Mouse (Mus musculus) lung, embryonic 14.5 days (tissue): Measurements from ENCODE around the gene Hbq1b. TPM values are rescaled to one million over a fixed set of nuclear protein-coding genes. Genes with fewer than 3 reads are reported as not detected.

ENCODE experiments used
- ATAC-seq: fragments of 200-750 bp; cut with Nextera tagmentation; 2 replicates; pipeline ENCODE4 v1.8.0; 2017; ENCODE audit warnings: mild to moderate bottlenecking, moderate TSS enrichment, moderate library complexity; ENCODE audit not compliant: insufficient read depth
- DNase-seq: peaks from one replicate; pipeline ENCODE4 v3.0.0-alpha.2; 2015
- H3K27ac ChIP-seq: fragments of 300-500 bp; sonication (generic); 2 replicates; pipeline ENCODE4 v1.5.1; 2014; ENCODE audit warnings: low read depth, mild to moderate bottlenecking, moderate library complexity
- H3K27me3 ChIP-seq: fragments of 300-500 bp; sonication (generic); 2 replicates; pipeline ENCODE4 v1.6.1; 2014; ENCODE audit warnings: low read length, control low read depth; ENCODE audit not compliant: insufficient read depth
- H3K36me3 ChIP-seq: fragments of 300-500 bp; sonication (generic); 2 replicates; pipeline ENCODE4 v1.6.1; 2014; ENCODE audit warnings: control low read depth; ENCODE audit not compliant: insufficient read depth
- H3K4me1 ChIP-seq: fragments of 300-500 bp; sonication (generic); 2 replicates; pipeline ENCODE4 v1.6.1; 2014; ENCODE audit warnings: antibody characterized with exemption, control low read depth; ENCODE audit not compliant: insufficient read depth
- H3K4me2 ChIP-seq: fragments of 300-500 bp; sonication (generic); 2 replicates; pipeline ENCODE4 v1.6.1; 2014; ENCODE audit warnings: mild to moderate bottlenecking
- H3K4me3 ChIP-seq: fragments of 300-500 bp; sonication (generic); 2 replicates; pipeline ENCODE4 v1.5.1; 2014; ENCODE audit warnings: low read depth, low read length
- H3K9ac ChIP-seq: fragments of 300-500 bp; sonication (generic); 2 replicates; pipeline ENCODE4 v1.6.1; 2014
- H3K9me3 ChIP-seq: fragments of 300-500 bp; sonication (generic); 2 replicates; pipeline ENCODE4 v1.6.1; 2016; ENCODE audit warnings: low read depth, low read length, control low read depth
- CTCF ChIP-seq: IDR thresholded peaks from 2 replicates; pipeline ENCODE4 v1.5.1; 2016; ENCODE audit warnings: antibody characterized with exemption, low read depth
- WGBS: fragments of 180-500 bp; shearing (Covaris S2); extraction: QIAGEN DNeasy Blood & Tissue Kit; methylation state at CpG from one replicate; pipeline ENCODE4 v1.1.7; 2014; 5-methylcytosine and 5-hydroxymethylcytosine counted together
- polyA plus RNA-seq: library from polyadenylated mRNA; unstranded; fragments of >200 nt; fragmentation: Nextera tagmentation; extraction: Ambion mirVana; gene quantifications from 2 replicates; pipeline ENCODE4 v1.2.1, GENCODE M21; 2014

Hbq1b gene
- polyA plus RNA-seq, 1 experiment from 2014 or later = 2.1 TPM

DNA sequence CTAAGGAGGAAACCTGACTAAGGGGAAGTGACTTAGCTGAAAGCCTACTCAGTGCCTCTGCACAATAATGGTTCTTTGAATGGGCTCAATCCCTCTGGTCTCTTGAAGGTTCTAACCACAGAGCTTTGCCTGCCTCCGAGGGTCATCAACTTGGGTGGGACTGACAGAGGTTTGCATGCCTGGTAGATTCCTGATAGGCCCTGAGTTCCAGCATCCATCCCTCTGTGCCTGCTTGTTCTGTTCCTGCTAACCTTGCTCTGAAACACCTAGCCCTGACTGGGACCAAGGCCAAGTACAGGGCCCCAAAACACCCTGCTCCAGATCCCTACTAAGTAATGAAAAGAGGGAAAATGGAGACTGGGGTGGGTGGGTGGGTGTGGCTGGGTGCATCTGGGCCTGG, 16.7 kb downstream of the Hbq1b start:
- Histone ChIP-seq H3K4me2 (no peak overlapping the region), H3K36me3 (no peaks in the 10 kb centered on the region), H3K27me3 (0 out of 2 replicates have a peak, but pooled peaks cover 6% of the 10 kb centered on the region), H3K27ac (no peak overlapping the region), H3K9me3 (no peaks in the 10 kb centered on the region), H3K4me3 (no peak overlapping the region), H3K4me1 (no peaks in the 10 kb centered on the region; the same call in 1 of the 2 replicates), H3K9ac (no peak overlapping the region)
- 82% methylated on average over 1 of the region's 1 CpGs for WGBS
- ATAC-seq (no peak), DNase-seq (no peak)
- no peak for TF ChIP-seq CTCF

DNA sequence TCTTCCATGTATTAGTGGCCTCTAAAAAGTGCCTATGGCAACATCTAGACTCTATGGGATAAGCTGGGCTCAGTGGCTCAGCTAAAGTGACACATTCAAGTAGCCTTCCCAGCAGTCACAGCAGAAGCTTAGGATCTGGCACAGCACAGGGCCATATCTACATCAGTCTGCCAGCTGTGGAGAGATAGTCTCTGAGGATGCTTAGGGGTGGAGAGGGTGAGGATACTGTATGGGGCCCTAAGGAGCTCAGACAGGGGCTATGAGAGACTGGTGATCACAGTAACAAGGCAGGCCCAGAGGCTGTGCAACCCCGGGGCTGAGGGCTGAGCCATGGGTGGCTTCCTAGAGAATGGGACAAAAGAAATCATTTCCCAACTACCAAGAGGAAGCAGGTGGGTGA, 20.2 kb downstream of the Hbq1b start:
- no peak overlapping the region for H3K9ac ChIP-seq
- no peak overlapping the region for H3K4me2 ChIP-seq
- WGBS = 86% methylated on average over 1 of the region's 1 CpGs
- DNase-seq = no peak
- no peak for TF ChIP-seq CTCF
- H3K4me3 ChIP-seq = no peak overlapping the region
- ATAC-seq = no peak
- no peak overlapping the region for H3K27ac ChIP-seq
- H3K9me3 ChIP-seq = no peaks in the 10 kb centered on the region
- H3K36me3 ChIP-seq = no peaks in the 10 kb centered on the region
- no peaks in the 10 kb centered on the region; the same call in 1 of the 2 replicates for H3K4me1 ChIP-seq
- H3K27me3 ChIP-seq = no peaks in the 10 kb centered on the region

DNA sequence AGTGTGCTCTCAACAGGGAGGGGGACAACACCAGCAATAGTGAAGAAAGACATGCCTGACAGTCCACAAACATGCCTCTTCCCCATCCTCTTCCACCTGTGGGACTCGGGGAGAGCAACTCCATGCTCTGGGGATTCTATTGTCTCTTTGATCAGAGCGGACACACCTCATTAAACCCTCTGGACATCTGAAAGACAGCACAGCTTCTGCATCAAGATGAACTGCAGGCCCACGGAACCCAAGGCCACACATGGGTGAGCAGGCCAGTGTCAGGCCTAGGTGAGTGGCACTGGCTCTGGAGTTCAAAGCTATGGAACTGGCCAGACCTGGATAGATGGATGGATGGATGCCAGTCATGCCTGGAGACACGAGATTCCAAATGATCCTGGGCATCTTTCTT, 22.7 kb downstream of the Hbq1b start:
- Histone ChIP-seq H3K27ac (no peak overlapping the region), H3K9me3 (no peaks in the 10 kb centered on the region), H3K36me3 (no peaks in the 10 kb centered on the region), H3K9ac (no peak overlapping the region), H3K4me3 (no peak overlapping the region), H3K27me3 (no peaks in the 10 kb centered on the region), H3K4me2 (no peak overlapping the region), H3K4me1 (no peaks in the 10 kb centered on the region; the same call in 1 of the 2 replicates)
- no peak for TF ChIP-seq CTCF
- ATAC-seq = no peak
- WGBS = 60% methylated on average over 4 of the region's 4 CpGs
- no peak for DNase-seq

DNA sequence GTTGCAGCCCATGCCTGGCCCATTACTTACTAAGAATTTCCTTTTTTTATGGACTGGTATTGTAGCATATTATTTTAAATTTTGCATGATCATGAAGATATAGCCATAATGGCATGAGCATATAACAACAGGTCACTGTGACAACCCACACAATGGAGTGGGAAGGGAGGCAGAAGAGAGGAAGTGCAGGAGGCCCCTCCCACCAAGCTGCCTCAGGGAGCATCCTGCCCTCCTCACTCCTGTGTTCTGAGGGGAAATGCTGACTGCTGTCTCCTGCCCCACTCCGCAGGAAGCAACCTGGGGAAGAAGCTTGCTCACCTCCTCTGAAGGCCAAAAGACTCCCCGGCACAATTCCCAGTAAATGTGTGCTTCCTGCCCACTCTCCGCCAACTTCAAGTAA, 23.2 kb downstream of the Hbq1b start:
- H3K9ac ChIP-seq = no peak overlapping the region
- H3K9me3 ChIP-seq = no peaks in the 10 kb centered on the region
- DNase-seq (no peak), ATAC-seq (no peak)
- no peak overlapping the region for H3K4me2 ChIP-seq
- H3K27me3 ChIP-seq = no peaks in the 10 kb centered on the region
- TF ChIP-seq CTCF = no peak
- H3K4me1 ChIP-seq = no peaks in the 10 kb centered on the region; the same call in 1 of the 2 replicates
- no peaks in the 10 kb centered on the region for H3K36me3 ChIP-seq
- no peak overlapping the region for H3K27ac ChIP-seq
- WGBS = 69% methylated on average over 3 of the region's 3 CpGs
- H3K4me3 ChIP-seq = no peak overlapping the region

DNA sequence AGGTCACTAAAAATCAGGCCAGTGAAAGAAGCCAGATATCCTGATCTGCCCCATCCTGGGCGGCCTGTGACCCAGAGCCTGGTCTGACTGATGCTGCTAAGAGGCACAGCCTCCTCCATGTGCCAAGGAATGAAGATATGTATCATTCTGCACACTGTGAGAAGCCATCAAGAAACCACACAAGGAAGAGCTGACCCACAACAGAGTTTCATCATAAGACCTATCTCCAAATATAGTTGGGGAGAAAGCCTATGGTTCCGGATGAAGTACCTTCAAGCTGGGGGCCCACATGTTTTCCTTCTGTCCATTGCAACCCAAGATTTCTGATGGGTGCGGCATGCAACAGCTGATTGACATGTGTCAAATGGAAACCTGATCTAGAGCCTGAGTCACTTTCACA, 29.2 kb downstream of the Hbq1b start:
- no peak overlapping the region for H3K4me2 ChIP-seq
- WGBS = 75% methylated on average over 3 of the region's 3 CpGs
- no peaks in the 10 kb centered on the region for H3K36me3 ChIP-seq
- no peaks in the 10 kb centered on the region for H3K9me3 ChIP-seq
- H3K9ac ChIP-seq = no peak overlapping the region
- no peak overlapping the region for H3K4me3 ChIP-seq
- H3K27ac ChIP-seq = no peak overlapping the region
- no peak for TF ChIP-seq CTCF
- ATAC-seq (no peak), DNase-seq (no peak)
- H3K27me3 ChIP-seq = no peaks in the 10 kb centered on the region
- H3K4me1 ChIP-seq = no peaks in the 10 kb centered on the region

DNA sequence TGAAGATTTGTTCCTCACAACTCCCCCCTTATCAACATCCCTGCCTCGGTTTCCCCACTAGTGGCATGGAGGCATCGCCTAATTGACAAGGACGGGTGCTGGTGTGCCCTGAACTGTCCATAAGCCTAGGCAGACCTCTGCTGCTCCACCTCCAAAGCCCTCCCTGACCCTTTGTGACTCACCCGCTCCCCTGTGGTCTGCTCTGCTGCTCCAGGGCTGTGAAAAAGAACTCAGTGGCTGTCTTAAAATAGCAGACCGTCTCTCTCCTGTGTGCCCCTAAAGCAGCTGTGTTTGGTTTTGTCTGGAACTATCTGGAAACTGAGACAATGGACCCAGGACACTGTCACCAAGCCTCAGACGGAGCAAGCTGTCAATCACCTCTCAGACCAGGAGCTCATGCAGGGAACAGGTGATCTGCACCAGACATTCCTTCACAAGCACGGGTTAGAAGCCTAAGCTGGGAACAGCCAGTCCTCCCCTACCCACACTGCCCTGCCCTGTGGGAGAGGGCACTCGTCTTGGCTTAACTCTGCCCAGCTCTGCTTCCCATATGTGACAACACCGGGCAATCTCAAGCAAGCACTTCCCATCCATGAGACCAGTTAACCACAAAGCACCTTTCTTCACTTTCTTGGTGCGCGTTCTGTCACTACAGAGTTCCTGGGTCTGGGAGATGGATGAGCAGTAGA, 33.9 kb downstream of the Hbq1b start:
- no peak for DNase-seq
- 60% methylated on average over 11 of the region's 11 CpGs for WGBS
- Histone ChIP-seq H3K9ac (no peak overlapping the region), H3K27ac (no peak overlapping the region), H3K27me3 (no peaks in the 10 kb centered on the region), H3K4me1 (no peaks in the 10 kb centered on the region), H3K9me3 (no peaks in the 10 kb centered on the region), H3K4me3 (no peak overlapping the region), H3K4me2 (no peak overlapping the region), H3K36me3 (no peaks in the 10 kb centered on the region)
- ATAC-seq = 0 out of 2 replicates have a peak, but pooled peaks have one; percentile 2
- TF ChIP-seq CTCF = no peak

DNA sequence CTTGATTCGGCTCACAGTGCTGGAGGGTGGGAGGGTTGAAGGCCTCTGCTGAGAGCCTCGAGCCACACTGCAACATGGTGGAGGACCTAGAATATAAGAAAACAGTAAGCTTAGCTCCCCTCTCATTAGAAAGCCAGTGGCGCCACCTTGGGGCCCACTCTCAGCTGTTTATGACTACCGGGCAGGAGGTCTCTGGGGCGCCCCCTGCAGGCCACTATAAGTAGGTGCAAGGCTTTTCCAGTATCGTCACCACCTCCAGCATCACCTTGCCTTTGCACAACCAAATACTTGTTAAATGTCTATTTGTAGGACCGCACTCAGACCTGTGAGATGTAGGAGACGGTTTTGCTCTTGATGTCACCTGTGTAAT, 34.4 kb downstream of the Hbq1b start:
- H3K4me1 ChIP-seq = no peaks in the 10 kb centered on the region
- H3K9ac ChIP-seq = no peak overlapping the region
- no peaks in the 10 kb centered on the region for H3K36me3 ChIP-seq
- no peaks in the 10 kb centered on the region for H3K9me3 ChIP-seq
- H3K4me2 ChIP-seq = no peak overlapping the region
- peak; percentile 80 for TF ChIP-seq CTCF
- peak; percentile 31; the same call in 1 of the 2 replicates for ATAC-seq
- H3K4me3 ChIP-seq = no peak overlapping the region
- no peaks in the 10 kb centered on the region for H3K27me3 ChIP-seq
- H3K27ac ChIP-seq = no peak overlapping the region
- DNase-seq = peak; percentile 80
- 31% methylated on average over 8 of the region's 8 CpGs for WGBS
